Mouse (Mus musculus): ENCODE results near the gene Mcm9. TPM values are rescaled to one million over a fixed set of nuclear protein-coding genes. Genes with fewer than 3 reads are reported as not detected.

Mcm9 gene
- polyA plus RNA-seq, 1 experiment = 0.53 TPM

DNA sequence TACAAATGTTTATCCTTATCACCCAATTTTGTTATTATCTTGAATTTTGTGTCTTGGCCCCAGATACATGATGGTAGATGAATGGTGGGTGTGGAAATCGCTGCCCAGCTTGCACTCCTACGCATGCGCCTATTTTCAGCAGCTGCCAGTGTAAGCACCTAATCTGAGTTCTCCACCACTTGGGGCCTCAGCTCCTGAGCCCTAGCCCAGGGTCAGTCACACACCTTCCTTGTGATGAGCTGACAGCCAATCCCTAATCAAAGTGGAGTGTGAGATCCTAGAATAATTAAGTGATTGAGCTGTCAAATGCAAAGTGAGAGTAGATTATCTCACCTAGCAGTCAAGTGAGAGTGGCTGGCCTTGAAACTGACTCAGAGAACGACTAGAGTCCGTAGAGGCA lies 97.9 kb downstream of the Mcm9 start:
- Histone ChIP-seq H3K9me3 (ENCODE audit: control insufficient read depth, low read length) (no peaks in the 10 kb centered on the region), H3K27me3 (ENCODE audit: control insufficient read depth) (no peaks in the 10 kb centered on the region), H3K36me3 (ENCODE audit: control insufficient read depth) (peaks cover 14% of the 10 kb centered on the region), H3K4me1 (ENCODE audit: control insufficient read depth) (no peaks in the 10 kb centered on the region), H3K4me3 (replicated peaks) (no peak overlapping the region)
- TF ChIP-seq TAL1 (IDR thresholded peaks at IDR 0.05; ENCODE audit: low read length) (no peak), GATA1 (IDR thresholded peaks at IDR 0.05; ENCODE audit: low read length) (no peak)

DNA sequence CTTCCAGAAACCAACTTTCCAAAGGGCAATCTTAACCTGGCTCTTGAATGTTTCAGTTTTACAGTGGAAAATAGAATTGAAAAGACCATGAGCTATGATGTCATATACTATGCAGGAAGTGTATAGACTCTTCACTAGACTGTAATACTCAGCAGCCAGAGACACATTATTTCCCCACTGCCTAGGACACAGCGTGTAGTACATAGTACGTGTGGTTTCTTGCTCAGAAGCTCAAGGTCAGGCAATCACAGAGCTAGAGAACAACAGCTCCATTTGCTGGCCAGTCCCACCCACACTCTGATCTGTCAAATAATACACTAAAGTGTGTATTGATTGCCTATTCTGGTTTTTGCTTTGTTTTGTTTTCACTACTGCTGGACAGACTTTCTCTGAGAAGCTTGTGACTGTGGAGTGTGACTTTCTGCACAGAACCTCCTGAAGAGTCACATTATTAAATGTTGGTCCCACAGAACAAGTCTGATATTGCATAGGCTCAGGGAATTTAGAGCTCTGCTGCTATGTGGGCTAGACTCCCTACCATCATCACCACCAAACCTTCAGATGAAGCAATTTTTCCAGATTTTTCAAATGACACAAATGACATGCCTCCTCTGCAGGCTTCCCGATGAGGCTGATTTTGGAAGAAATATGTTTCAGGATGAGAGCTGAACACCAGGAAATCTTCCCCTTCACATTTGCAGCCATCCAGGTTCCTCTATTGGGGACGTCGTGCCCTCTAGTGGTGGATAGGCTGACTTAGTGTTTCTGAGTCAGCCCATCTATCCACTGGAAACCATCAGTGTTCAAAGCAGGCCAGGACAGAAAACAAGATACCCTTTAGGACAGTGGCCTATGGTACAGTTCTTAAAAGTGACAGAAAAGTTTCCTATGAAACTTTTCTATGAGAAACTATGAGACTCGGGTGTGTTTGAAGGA lies 102.1 kb downstream of the Mcm9 start:
- no peak overlapping the region for H3K4me3 ChIP-seq (replicated peaks)
- H3K36me3 ChIP-seq (ENCODE audit: control insufficient read depth) = no peaks in the 10 kb centered on the region
- no peaks in the 10 kb centered on the region for H3K27me3 ChIP-seq (ENCODE audit: control insufficient read depth)
- TF ChIP-seq GATA1 (IDR thresholded peaks at IDR 0.05; ENCODE audit: low read length) (no peak), TAL1 (IDR thresholded peaks at IDR 0.05; ENCODE audit: low read length) (no peak)
- H3K9me3 ChIP-seq (ENCODE audit: control insufficient read depth, low read length) = no peaks in the 10 kb centered on the region
- no peaks in the 10 kb centered on the region for H3K4me1 ChIP-seq (ENCODE audit: control insufficient read depth)

DNA sequence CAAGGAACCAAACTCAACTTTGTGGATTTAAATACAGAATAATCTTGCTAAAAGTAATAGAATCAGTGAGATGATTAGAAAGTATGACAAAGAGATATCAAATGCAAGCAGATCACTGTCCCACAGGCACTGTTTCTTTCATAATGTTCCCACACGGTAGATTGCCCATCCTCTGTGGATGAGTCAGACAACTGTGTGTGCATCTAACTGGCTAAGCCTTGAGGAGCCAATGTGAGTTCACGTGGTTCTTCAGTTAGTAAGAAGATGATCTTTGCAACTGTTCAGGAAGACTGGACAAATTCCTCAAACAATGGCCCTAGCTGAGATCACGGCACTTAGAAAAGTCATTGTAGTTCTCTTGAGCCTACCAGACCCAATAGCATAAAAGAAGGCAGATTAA lies 102.9 kb downstream of the Mcm9 start:
- H3K4me1 ChIP-seq (ENCODE audit: control insufficient read depth) = no peaks in the 10 kb centered on the region
- H3K27me3 ChIP-seq (ENCODE audit: control insufficient read depth) = no peaks in the 10 kb centered on the region
- H3K9me3 ChIP-seq (ENCODE audit: control insufficient read depth, low read length) = no peaks in the 10 kb centered on the region
- TF ChIP-seq TAL1 (IDR thresholded peaks at IDR 0.05; ENCODE audit: low read length) (no peak), GATA1 (IDR thresholded peaks at IDR 0.05; ENCODE audit: low read length) (no peak)
- no peaks in the 10 kb centered on the region for H3K36me3 ChIP-seq (ENCODE audit: control insufficient read depth)
- H3K4me3 ChIP-seq (replicated peaks) = no peak overlapping the region

DNA sequence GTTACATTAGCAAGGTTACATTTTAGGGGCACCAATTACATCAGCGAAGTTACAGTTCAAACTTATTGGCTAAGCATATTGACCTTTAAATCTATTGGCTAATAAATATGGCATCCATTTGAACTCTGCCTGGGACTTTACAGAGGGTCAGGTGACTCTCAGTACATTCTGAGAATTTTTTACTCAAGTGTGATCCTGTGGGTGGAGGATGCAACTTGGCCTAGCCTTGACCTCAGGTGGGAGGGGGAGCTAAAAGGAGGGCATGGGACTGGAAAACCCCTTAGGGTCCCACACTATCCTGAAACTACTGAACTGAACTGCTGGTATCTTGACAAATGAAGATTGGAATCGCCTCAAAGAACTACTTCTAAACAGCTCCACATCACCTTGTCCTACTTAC lies 103.9 kb downstream of the Mcm9 start:
- H3K4me3 ChIP-seq (replicated peaks) = no peak overlapping the region
- H3K27me3 ChIP-seq (ENCODE audit: control insufficient read depth) = no peaks in the 10 kb centered on the region
- no peaks in the 10 kb centered on the region for H3K9me3 ChIP-seq (ENCODE audit: control insufficient read depth, low read length)
- H3K36me3 ChIP-seq (ENCODE audit: control insufficient read depth) = no peaks in the 10 kb centered on the region
- H3K4me1 ChIP-seq (ENCODE audit: control insufficient read depth) = no peaks in the 10 kb centered on the region
- no peak for TF ChIP-seq GATA1 (IDR thresholded peaks at IDR 0.05; ENCODE audit: low read length)
- no peak for TF ChIP-seq TAL1 (IDR thresholded peaks at IDR 0.05; ENCODE audit: low read length)

DNA sequence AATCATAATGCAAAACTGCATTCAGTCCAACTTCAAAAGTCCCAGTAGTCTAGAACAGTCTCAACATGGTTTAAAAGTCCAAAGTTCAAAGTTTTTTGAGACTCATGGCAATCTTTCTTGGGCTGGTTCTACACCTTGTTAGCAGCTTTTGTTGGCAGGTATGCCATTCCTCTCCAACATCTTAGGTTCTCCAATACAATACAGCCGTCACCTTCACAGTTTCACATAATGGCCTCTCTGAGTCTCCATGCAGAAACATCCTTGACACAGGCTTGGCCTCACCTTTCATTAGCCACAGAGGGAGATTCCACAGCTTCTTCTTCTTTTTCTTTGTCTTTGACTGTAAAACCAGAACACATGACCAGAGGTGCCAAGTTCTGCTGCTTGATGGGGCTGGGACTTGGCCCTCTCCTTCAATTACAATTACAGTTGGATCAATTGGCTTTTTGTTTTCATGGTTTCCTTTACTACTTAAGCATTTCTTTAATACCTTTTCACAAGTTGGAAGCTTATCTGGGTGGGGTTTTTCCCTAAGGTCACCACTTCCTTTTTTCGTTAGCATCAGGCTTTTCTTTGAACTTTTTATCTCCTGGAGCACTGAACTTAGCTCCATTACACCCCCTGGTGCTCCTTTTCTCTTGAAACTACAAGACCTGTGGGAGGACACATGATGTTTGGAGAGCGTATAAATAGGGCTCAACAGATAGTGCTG lies 104.8 kb downstream of the Mcm9 start:
- no peaks in the 10 kb centered on the region for H3K9me3 ChIP-seq (ENCODE audit: control insufficient read depth, low read length)
- H3K4me1 ChIP-seq (ENCODE audit: control insufficient read depth) = no peaks in the 10 kb centered on the region
- H3K36me3 ChIP-seq (ENCODE audit: control insufficient read depth) = no peaks in the 10 kb centered on the region
- no peaks in the 10 kb centered on the region for H3K27me3 ChIP-seq (ENCODE audit: control insufficient read depth)
- no peak overlapping the region for H3K4me3 ChIP-seq (replicated peaks)
- no peak for TF ChIP-seq TAL1 (IDR thresholded peaks at IDR 0.05; ENCODE audit: low read length)
- TF ChIP-seq GATA1 (IDR thresholded peaks at IDR 0.05; ENCODE audit: low read length) = no peak

DNA sequence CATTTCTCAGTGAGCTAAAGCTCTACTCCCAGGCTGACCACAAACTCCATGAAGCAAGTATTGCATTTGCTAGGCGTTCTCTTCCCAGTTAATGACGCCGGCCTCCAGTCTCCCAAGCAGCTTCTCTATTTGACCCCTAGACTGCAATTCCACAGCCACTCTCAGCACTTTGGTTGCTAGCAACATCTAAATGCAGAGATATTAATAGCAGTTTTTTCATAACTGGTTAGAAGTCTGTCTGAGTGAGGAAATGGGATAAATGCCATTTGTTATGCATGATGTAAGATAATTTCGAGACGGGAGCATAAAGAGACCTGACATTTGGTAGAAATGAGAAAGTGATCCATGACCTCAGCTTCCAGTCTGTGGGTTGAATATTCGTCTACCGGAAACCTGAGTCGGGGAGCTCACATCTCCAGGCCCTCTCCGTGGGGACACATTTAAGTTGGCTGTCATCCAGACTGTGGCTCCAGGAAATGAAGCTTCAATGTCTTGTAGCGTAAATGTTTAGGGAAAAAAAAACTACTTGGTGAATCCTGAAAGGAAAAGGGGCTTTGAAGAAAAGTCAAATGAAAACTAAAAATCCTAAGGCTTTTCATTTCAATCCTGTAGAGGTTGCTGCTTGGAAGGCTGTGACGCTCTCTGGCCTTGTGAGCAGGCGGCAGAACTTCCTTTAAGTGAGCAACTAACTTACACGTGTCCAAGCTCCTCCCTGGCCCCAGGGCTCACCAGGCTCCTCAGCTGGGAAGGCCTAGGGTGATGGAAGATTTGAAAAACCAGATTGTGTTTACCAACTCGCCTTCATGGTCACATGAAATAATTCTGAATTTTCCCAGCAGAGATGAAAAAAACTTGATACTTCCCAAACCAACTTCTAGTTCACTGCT lies 110.9 kb downstream of the Mcm9 start:
- Histone ChIP-seq H3K4me1 (ENCODE audit: control insufficient read depth) (no peaks in the 10 kb centered on the region), H3K4me3 (replicated peaks) (no peak overlapping the region), H3K27me3 (ENCODE audit: control insufficient read depth) (no peaks in the 10 kb centered on the region), H3K9me3 (ENCODE audit: control insufficient read depth, low read length) (no peaks in the 10 kb centered on the region), H3K36me3 (ENCODE audit: control insufficient read depth) (no peaks in the 10 kb centered on the region)
- TF ChIP-seq TAL1 (IDR thresholded peaks at IDR 0.05; ENCODE audit: low read length) (no peak), GATA1 (IDR thresholded peaks at IDR 0.05; ENCODE audit: low read length) (no peak)

DNA sequence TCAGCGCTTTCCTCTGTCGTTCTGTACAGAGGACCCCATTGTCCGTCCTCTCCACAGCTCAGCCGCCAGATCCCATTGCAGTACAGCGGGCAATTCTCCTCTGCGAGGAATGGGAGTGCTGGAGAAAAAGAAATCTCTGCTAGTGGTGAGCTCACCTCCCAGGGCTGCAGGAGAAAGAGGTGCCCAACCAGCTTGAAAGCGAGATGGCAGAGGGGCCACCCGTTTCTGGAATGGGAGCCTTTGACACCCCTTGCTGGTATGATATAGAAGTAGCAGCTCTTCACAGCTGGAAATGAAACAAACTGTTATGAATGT lies 111.7 kb downstream of the Mcm9 start:
- Histone ChIP-seq H3K27me3 (ENCODE audit: control insufficient read depth) (no peaks in the 10 kb centered on the region), H3K4me3 (replicated peaks) (no peak overlapping the region), H3K36me3 (ENCODE audit: control insufficient read depth) (no peaks in the 10 kb centered on the region), H3K4me1 (ENCODE audit: control insufficient read depth) (no peaks in the 10 kb centered on the region), H3K9me3 (ENCODE audit: control insufficient read depth, low read length) (no peaks in the 10 kb centered on the region)
- TF ChIP-seq GATA1 (IDR thresholded peaks at IDR 0.05; ENCODE audit: low read length) (no peak), TAL1 (IDR thresholded peaks at IDR 0.05; ENCODE audit: low read length) (no peak)

DNA sequence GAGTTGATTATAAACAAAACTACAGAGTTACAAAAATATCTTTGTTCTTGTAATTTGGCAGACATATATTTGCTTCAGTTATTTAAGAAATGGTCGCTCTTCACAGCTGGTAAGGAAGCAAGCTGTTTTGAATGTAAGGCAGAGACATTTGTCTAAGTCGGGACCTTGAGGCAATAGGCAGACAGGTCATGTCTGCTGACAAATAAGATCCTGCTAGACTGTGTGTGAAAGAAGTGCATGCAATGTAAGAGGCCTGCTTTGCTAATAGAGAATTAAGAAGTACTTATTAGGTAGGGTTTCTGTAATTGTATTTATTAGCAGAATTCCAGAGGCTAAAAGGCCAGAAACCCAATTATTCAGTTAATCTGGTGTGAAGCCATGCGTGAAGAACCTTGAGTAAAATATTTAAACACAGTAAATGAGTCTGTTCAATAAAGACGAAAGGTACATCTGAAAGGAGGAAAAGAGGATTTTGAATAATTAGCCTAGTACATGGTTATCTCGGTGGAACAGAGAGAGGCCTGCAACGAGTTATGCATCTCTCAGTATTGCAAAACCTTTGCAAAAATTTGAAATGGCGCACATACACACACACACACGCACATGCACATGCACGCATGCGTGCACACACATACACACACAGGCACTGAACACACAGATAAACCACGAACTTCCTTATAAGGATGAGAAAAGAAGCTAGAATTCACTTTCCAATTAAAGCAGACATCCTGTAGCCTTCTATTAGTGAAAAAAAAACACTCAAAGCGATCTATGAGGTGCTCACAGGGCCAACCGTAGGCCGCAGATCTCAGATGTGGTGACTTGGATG lies 112.3 kb downstream of the Mcm9 start:
- Histone ChIP-seq H3K4me1 (ENCODE audit: control insufficient read depth) (no peaks in the 10 kb centered on the region), H3K36me3 (ENCODE audit: control insufficient read depth) (no peaks in the 10 kb centered on the region), H3K9me3 (ENCODE audit: control insufficient read depth, low read length) (no peaks in the 10 kb centered on the region), H3K4me3 (replicated peaks) (no peak overlapping the region), H3K27me3 (ENCODE audit: control insufficient read depth) (no peaks in the 10 kb centered on the region)
- no peak for TF ChIP-seq GATA1 (IDR thresholded peaks at IDR 0.05; ENCODE audit: low read length)
- TF ChIP-seq TAL1 (IDR thresholded peaks at IDR 0.05; ENCODE audit: low read length) = no peak
